Mouse (Mus musculus) liver, embryonic 14.5 days (tissue): ENCODE data around the gene Zc3h14. TPM values are rescaled to one million over a fixed set of nuclear protein-coding genes. Genes with fewer than 3 reads are reported as not detected.

Experiments used
- ATAC-seq: fragments of 200-750 bp; cut with Nextera tagmentation; 2 replicates; pipeline ENCODE4 v1.8.0; 2017; ENCODE audit warnings: moderate number of reproducible peaks, mild to moderate bottlenecking, moderate library complexity; ENCODE audit not compliant: insufficient read depth
- DNase-seq, 3 experiments: peaks; one replicate each; pipeline ENCODE4 v3.0.0-alpha.2; 2012 to 2013; ENCODE audit warnings: low read depth in 3 of 3, low spot score in 3 of 3
- H3K27ac ChIP-seq: fragments of 300-500 bp; sonication (generic); 2 replicates; pipeline ENCODE4 v1.5.1; 2014; ENCODE audit warnings: moderate library complexity, mild to moderate bottlenecking, control low read depth, inconsistent platforms
- H3K27me3 ChIP-seq: fragments of 300-500 bp; sonication (generic); 2 replicates; pipeline ENCODE4 v1.6.1; 2014; ENCODE audit warnings: mild to moderate bottlenecking, low read length, moderate library complexity; ENCODE audit not compliant: control insufficient read depth, insufficient read depth
- H3K36me3 ChIP-seq: fragments of 300-500 bp; sonication (generic); replicated peaks from 2 replicates; pipeline ENCODE4 v1.6.1; 2014; ENCODE audit warnings: low read depth; ENCODE audit not compliant: control insufficient read depth, insufficient read depth
- H3K4me1 ChIP-seq, 2 experiments: fragments of 200-500 bp in 1 of 2; fragments of 300-500 bp in 1 of 2; sonication (generic) in 1 of 2; replicated peaks; 2 replicates each; pipeline ENCODE4 v1.6.1; 2012 to 2014; ENCODE audit warnings: antibody characterized with exemption in 1 of 2, inconsistent platforms in 1 of 2, low read length in 1 of 2; ENCODE audit not compliant: control insufficient read depth in 2 of 2, insufficient read depth in 2 of 2
- H3K4me2 ChIP-seq: fragments of 300-500 bp; sonication (generic); 2 replicates; pipeline ENCODE4 v1.6.1; 2014; ENCODE audit warnings: low read depth, mild to moderate bottlenecking, control low read depth, moderate library complexity
- H3K4me3 ChIP-seq, 2 experiments: fragments of 200-500 bp in 1 of 2; fragments of 300-500 bp in 1 of 2; sonication (generic) in 1 of 2; 2 replicates each; pipeline ENCODE4 v1.5.1; 2012 to 2014; ENCODE audit warnings: low read depth in 2 of 2, low read length in 2 of 2, mild to moderate bottlenecking in 2 of 2, control low read depth in 1 of 2, inconsistent platforms in 1 of 2, moderate library complexity in 1 of 2; ENCODE audit not compliant: insufficient read depth in 1 of 2
- H3K9ac ChIP-seq: fragments of 300-500 bp; sonication (generic); replicated peaks from 2 replicates; pipeline ENCODE4 v1.6.1; 2014; ENCODE audit warnings: mild to moderate bottlenecking, control low read depth, moderate library complexity
- H3K9me3 ChIP-seq: fragments of 300-500 bp; sonication (generic); 2 replicates; pipeline ENCODE4 v1.6.1; 2016; ENCODE audit warnings: low read length, mixed read lengths; ENCODE audit not compliant: control insufficient read depth
- CTCF ChIP-seq: IDR thresholded peaks from 2 replicates; pipeline ENCODE4 v1.5.1; 2016; ENCODE audit warnings: antibody characterized with exemption, low read depth, control low read depth
- EP300 ChIP-seq: IDR thresholded peaks from 2 replicates; pipeline ENCODE4 v1.6.1; 2016; ENCODE audit warnings: antibody characterized with exemption, low read depth
- WGBS: fragments of 180-500 bp; shearing (Covaris S2); extraction: QIAGEN DNeasy Blood & Tissue Kit; methylation state at CpG from one replicate; pipeline ENCODE4 v1.1.7; 2014; ENCODE audit not compliant: insufficient replicate concordance; 5-methylcytosine and 5-hydroxymethylcytosine counted together
- polyA plus RNA-seq, 2 experiments: library from polyadenylated mRNA; depleted of rRNA in 1 of 2; stranded (reverse) in 1 of 2; unstranded in 1 of 2; fragments of >200 nt; fragmentation: Nextera tagmentation in 1 of 2; extraction: Ambion mirVana in 1 of 2; gene quantifications; 2 replicates each; pipeline versions ENCODE4 v1.2.1 to v1.2.3; 2012 to 2014

Gene Zc3h14
- polyA plus RNA-seq, 2 experiments, result 35.1 to 36.9 TPM

GRCm38 (mm10) chr12:98747380-98747753, 603 bp downstream of the Zc3h14 start:
- TF ChIP-seq CTCF, result no peak
- TF ChIP-seq EP300, result no peak
- H3K4me1 ChIP-seq, result peaks cover 7% of the 10 kb centered on the region in 2 experiments; a peak in 2 of 4 replicates
- peaks cover 4% of the 10 kb centered on the region; the same call in 1 of the 2 replicates for H3K36me3 ChIP-seq
- DNase-seq (no peak), ATAC-seq (peak; percentile 14; the same call in 1 of the 2 replicates)
- H3K4me2 ChIP-seq, result peak overlapping the region; percentile 89
- H3K9ac ChIP-seq, result peak overlapping the region; percentile 88
- no peaks in the 10 kb centered on the region for H3K9me3 ChIP-seq
- peak overlapping the region; percentile 68 for H3K27ac ChIP-seq
- H3K4me3 ChIP-seq, result peak overlapping the region; percentile 95 to 99
- H3K27me3 ChIP-seq, result no peaks in the 10 kb centered on the region
- under 1% methylated on average over 14 of the region's 14 CpGs for WGBS

DNA sequence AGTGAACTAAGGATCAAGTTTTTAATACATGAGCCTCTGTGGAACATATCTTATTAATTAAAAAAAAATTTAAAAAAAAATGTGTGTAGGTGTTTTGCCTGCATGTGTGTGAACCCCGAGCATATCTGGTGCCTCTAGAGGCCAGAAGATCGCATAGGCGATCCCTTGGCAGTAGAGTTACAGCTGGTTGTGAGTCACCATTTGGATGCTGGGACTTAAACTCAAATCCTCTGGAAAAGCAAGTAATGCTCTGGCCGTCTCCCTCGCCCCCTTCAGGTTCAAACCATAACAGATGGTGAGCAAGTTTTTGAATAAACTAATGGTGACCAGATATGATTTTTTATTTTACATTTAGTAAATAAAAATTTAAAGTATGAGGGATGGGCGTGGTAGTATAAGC, 10.9 kb downstream of the Zc3h14 start:
- Histone ChIP-seq H3K36me3 (peaks cover 42% of the 10 kb centered on the region), H3K9ac (no peak overlapping the region), H3K4me1 (no peaks in the 10 kb centered on the region), H3K27me3 (no peaks in the 10 kb centered on the region), H3K27ac (no peak overlapping the region), H3K4me3 (no peak overlapping the region), H3K9me3 (no peaks in the 10 kb centered on the region), H3K4me2 (no peak overlapping the region)
- no peak for ATAC-seq
- 74% methylated on average over 6 of the region's 6 CpGs for WGBS
- DNase-seq, result no peak
- TF ChIP-seq EP300, result no peak
- TF ChIP-seq CTCF, result no peak

- 75% methylated on average over 6 of the region's 6 CpGs for WGBS
- DNase-seq, result no peak
- no peak overlapping the region for H3K4me2 ChIP-seq
- TF ChIP-seq CTCF (no peak), EP300 (no peak)
- H3K9me3 ChIP-seq, result no peaks in the 10 kb centered on the region
- H3K27ac ChIP-seq, result no peak overlapping the region
- no peaks in the 10 kb centered on the region for H3K27me3 ChIP-seq
- H3K9ac ChIP-seq, result no peak overlapping the region
- no peaks in the 10 kb centered on the region for H3K4me1 ChIP-seq
- H3K4me3 ChIP-seq, result no peak overlapping the region
- peaks cover 49% of the 10 kb centered on the region for H3K36me3 ChIP-seq
- ATAC-seq, result no peak
These were observed 12.9 kb downstream of the Zc3h14 start for GRCm38 (mm10) chr12:98759700-98760099.

DNA sequence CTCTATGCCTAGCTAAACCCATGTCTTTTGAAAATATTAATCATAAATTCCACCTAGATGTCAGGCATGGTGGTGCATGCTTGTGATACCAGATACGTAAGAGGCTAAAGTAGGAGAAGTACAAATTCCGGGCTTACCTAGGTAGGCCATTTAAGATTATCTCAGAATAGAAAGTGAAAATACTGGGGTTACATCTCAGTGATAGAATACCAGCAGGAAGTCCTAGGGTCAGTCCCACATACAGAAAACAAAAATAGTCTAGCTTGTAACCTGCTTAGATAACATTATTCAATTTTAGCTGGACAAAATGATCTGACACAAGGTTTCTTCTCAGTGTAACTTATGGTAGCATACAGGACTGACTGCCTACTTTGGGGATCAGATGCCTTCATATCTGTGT, 19.5 kb downstream of the Zc3h14 start:
- Histone ChIP-seq H3K27me3 (no peaks in the 10 kb centered on the region), H3K36me3 (peaks cover 26% of the 10 kb centered on the region), H3K27ac (no peak overlapping the region), H3K4me3 (no peak overlapping the region), H3K9ac (no peak overlapping the region), H3K4me1 (no peaks in the 10 kb centered on the region), H3K9me3 (no peaks in the 10 kb centered on the region), H3K4me2 (no peak overlapping the region)
- ATAC-seq (no peak), DNase-seq (no peak)
- TF ChIP-seq EP300, result no peak
- no peak for TF ChIP-seq CTCF
- WGBS, result 78% methylated on average over 2 of the region's 2 CpGs

GRCm38 (mm10) chr12:98777509-98777908, 30.7 kb downstream of the Zc3h14 start:
- no peak for DNase-seq
- no peak overlapping the region for H3K4me3 ChIP-seq
- no peak for TF ChIP-seq CTCF
- no peaks in the 10 kb centered on the region for H3K4me1 ChIP-seq
- H3K27ac ChIP-seq, result no peak overlapping the region
- H3K27me3 ChIP-seq, result no peaks in the 10 kb centered on the region
- no peaks in the 10 kb centered on the region for H3K9me3 ChIP-seq
- no peak overlapping the region for H3K9ac ChIP-seq
- ATAC-seq, result no peak
- WGBS, result 51% methylated on average over 3 of the region's 3 CpGs
- peaks cover 32% of the 10 kb centered on the region for H3K36me3 ChIP-seq
- H3K4me2 ChIP-seq, result no peak overlapping the region
